Mouse (Mus musculus) megakaryocyte, embryonic 14.5 days (primary cell): ENCODE results near the gene Plcd1. TPM values are rescaled to one million over a fixed set of nuclear protein-coding genes. Genes with fewer than 3 reads are reported as not detected.

Source experiments
- H3K27me3 ChIP-seq: replicated peaks from 2 replicates; pipeline ENCODE3; 2012; ENCODE audit warnings: inconsistent platforms
- H3K36me3 ChIP-seq: replicated peaks from 2 replicates; pipeline ENCODE3; 2012; ENCODE audit warnings: low read length, inconsistent platforms, mixed read lengths
- H3K4me1 ChIP-seq: 2 replicates; pipeline ENCODE4 v1.6.1; 2012; ENCODE audit warnings: inconsistent platforms
- H3K4me3 ChIP-seq: replicated peaks from 2 replicates; pipeline ENCODE3; 2012; ENCODE audit warnings: moderate library complexity, mild to moderate bottlenecking, inconsistent platforms
- H3K9me3 ChIP-seq: 2 replicates; pipeline ENCODE4 v1.6.1; 2012; ENCODE audit warnings: inconsistent platforms
- FLI1 ChIP-seq: IDR thresholded peaks from 2 replicates; pipeline ENCODE4 v1.6.1; 2012; ENCODE audit warnings: low read length, inconsistent platforms, mixed read lengths
- GATA1 ChIP-seq: IDR thresholded peaks from 3 replicates; pipeline ENCODE4 v1.6.1; 2012; ENCODE audit warnings: mixed read lengths, low read length, inconsistent platforms, borderline replicate concordance
- polyA plus RNA-seq: library from polyadenylated mRNA; stranded (reverse); fragments of >175 nt; gene quantifications from 2 replicates; pipeline ENCODE4 v1.2.3, GENCODE M21; 2012; ENCODE audit warnings: low replicate concordance; ENCODE audit not compliant: insufficient read depth

Gene Plcd1
- polyA plus RNA-seq, 1 experiment = 1.5 TPM

GRCm38 (mm10) chr9:119110640-119111039 is 17.3 kb upstream of the Plcd1 start:
- H3K9me3 ChIP-seq = 0 out of 2 replicates have a peak, but pooled peaks cover 4% of the 10 kb centered on the region
- peaks cover 25% of the 10 kb centered on the region for H3K27me3 ChIP-seq
- H3K4me3 ChIP-seq = no peak overlapping the region
- H3K4me1 ChIP-seq = no peaks in the 10 kb centered on the region
- no peaks in the 10 kb centered on the region for H3K36me3 ChIP-seq
- no peak for TF ChIP-seq FLI1
- TF ChIP-seq GATA1 = no peak

GRCm38 (mm10) chr9:119109685-119110353 is 16.5 kb upstream of the Plcd1 start:
- Histone ChIP-seq H3K4me3 (no peak overlapping the region), H3K9me3 (0 out of 2 replicates have a peak, but pooled peaks cover 4% of the 10 kb centered on the region), H3K27me3 (peaks cover 26% of the 10 kb centered on the region), H3K36me3 (no peaks in the 10 kb centered on the region), H3K4me1 (no peaks in the 10 kb centered on the region)
- TF ChIP-seq GATA1 (no peak), FLI1 (no peak)

GRCm38 (mm10) chr9:119107566-119107965 is 14.3 kb upstream of the Plcd1 start:
- no peaks in the 10 kb centered on the region for H3K36me3 ChIP-seq
- TF ChIP-seq GATA1 (no peak), FLI1 (no peak)
- H3K27me3 ChIP-seq = peaks cover 45% of the 10 kb centered on the region
- H3K4me1 ChIP-seq = peaks cover 7% of the 10 kb centered on the region
- H3K9me3 ChIP-seq = 0 out of 2 replicates have a peak, but pooled peaks cover 4% of the 10 kb centered on the region
- H3K4me3 ChIP-seq = no peak overlapping the region

GRCm38 (mm10) chr9:119102783-119103113 is 9.4 kb upstream of the Plcd1 start:
- Histone ChIP-seq H3K9me3 (0 out of 2 replicates have a peak, but pooled peaks cover 4% of the 10 kb centered on the region), H3K4me3 (peak overlapping the region; percentile 94), H3K27me3 (peaks cover 42% of the 10 kb centered on the region), H3K4me1 (peaks cover 28% of the 10 kb centered on the region), H3K36me3 (no peaks in the 10 kb centered on the region)
- TF ChIP-seq GATA1 (no peak), FLI1 (no peak)

GRCm38 (mm10) chr9:119101992-119102782 is 8.9 kb upstream of the Plcd1 start, which contains the start of gene Dlec1:
Gene Dlec1 (plus strand): TSS chr9:119102478.
- Histone ChIP-seq H3K27me3 (peaks cover 46% of the 10 kb centered on the region), H3K4me1 (peaks cover 28% of the 10 kb centered on the region), H3K36me3 (no peaks in the 10 kb centered on the region), H3K9me3 (no peaks in the 10 kb centered on the region), H3K4me3 (peak within 1 kb of the TSS; percentile 94)
- TF ChIP-seq GATA1 = no peak
- no peak for TF ChIP-seq FLI1

GRCm38 (mm10) chr9:119100177-119100898 is 7.0 kb upstream of the Plcd1 start:
- Histone ChIP-seq H3K4me3 (no peak overlapping the region), H3K4me1 (peaks cover 28% of the 10 kb centered on the region), H3K9me3 (no peaks in the 10 kb centered on the region), H3K27me3 (peaks cover 52% of the 10 kb centered on the region), H3K36me3 (no peaks in the 10 kb centered on the region)
- TF ChIP-seq GATA1 (no peak), FLI1 (no peak)

GRCm38 (mm10) chr9:119094462-119095109 is 1.3 kb upstream of the Plcd1 start:
- peaks cover 9% of the 10 kb centered on the region for H3K4me1 ChIP-seq
- H3K9me3 ChIP-seq = no peaks in the 10 kb centered on the region
- no peak for TF ChIP-seq GATA1
- TF ChIP-seq FLI1 = no peak
- H3K4me3 ChIP-seq = no peak overlapping the region
- H3K27me3 ChIP-seq = peaks cover 75% of the 10 kb centered on the region
- H3K36me3 ChIP-seq = no peaks in the 10 kb centered on the region

- peaks cover 20% of the 10 kb centered on the region for H3K4me1 ChIP-seq
- H3K36me3 ChIP-seq = no peaks in the 10 kb centered on the region
- TF ChIP-seq FLI1 = no peak
- no peak for TF ChIP-seq GATA1
- H3K9me3 ChIP-seq = no peaks in the 10 kb centered on the region
- H3K27me3 ChIP-seq = peaks cover 89% of the 10 kb centered on the region
- peak overlapping the region; percentile 28 for H3K4me3 ChIP-seq
These were observed 556 bp downstream of the Plcd1 start for GRCm38 (mm10) chr9:119092473-119093418.
